In the genomic region with DNA sequence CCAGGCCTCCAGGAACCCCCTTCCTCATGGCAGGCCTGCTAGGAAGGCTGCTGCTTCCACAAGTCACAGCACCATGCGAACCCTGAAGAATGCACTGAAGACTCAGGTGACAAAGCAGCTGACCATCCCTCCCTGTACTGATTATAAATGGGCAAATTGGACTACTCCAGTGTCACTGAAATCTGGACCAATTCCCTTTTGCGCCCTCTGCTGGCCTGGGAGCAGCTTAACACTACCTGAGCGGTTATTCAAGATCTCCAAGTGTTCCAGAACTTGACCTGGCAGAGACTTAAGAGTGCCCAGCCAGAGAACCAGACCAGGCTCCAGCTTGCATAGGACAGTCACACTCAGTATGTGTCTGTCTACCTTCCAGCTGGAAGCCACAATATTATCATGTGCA, we compare ENCODE assay signal across 9 mouse cellular contexts. TPM values are rescaled to one million over a fixed set of nuclear protein-coding genes. Genes with fewer than 3 reads are reported as not detected.
DNase-seq lines count a peak whose midpoint lies in the region; ATAC-seq and TF ChIP-seq lines count a peak whose summit lies in the region.
"Had no signal": no experiment of that assay in that cellular context is flagged by ENCODE, and none has a peak within 500 bp of the region (broad histone marks: within the 10 kb centered on the region; RNA-seq: fewer than 3 reads in every experiment).

No protein-coding gene starts in this region.

- no peaks in the 10 kb centered on the region for H3K4me1 ChIP-seq in bone marrow, adult 2 months (ENCODE audit: control insufficient read depth, insufficient read depth, low read length)
- no peaks in the 10 kb centered on the region for H3K4me1 ChIP-seq in embryonic facial prominence, embryonic 14.5 days (ENCODE audit: control insufficient read depth, insufficient read depth, low read length)
- no peaks in the 10 kb centered on the region for H3K4me1 ChIP-seq in hindbrain, postnatal 0 days (ENCODE audit: insufficient read depth, low read length)
- no peaks in the 10 kb centered on the region for H3K4me1 ChIP-seq in limb, embryonic 14.5 days (ENCODE audit: control insufficient read depth, insufficient read depth, low read length)

- no peak overlapping the region for H3K4me3 ChIP-seq in bone marrow, adult 2 months (replicated peaks; ENCODE audit: control insufficient read depth, low read depth, low read length)
- no peak overlapping the region for H3K4me3 ChIP-seq in embryonic facial prominence, embryonic 14.5 days (ENCODE audit: low read depth, low read length)
- no peak overlapping the region for H3K4me3 ChIP-seq in hindbrain, postnatal 0 days (ENCODE audit: low read length)
- H3K4me3 ChIP-seq in limb, embryonic 14.5 days (replicated peaks; ENCODE audit: low read length), result no peak overlapping the region
- H3K4me3 ChIP-seq: myocyte had no signal

- H3K4me2 ChIP-seq in embryonic facial prominence, embryonic 14.5 days (ENCODE audit: low read depth, low read length), result no peak overlapping the region
- H3K4me2 ChIP-seq in hindbrain, postnatal 0 days (ENCODE audit: low read depth, low read length), result no peak overlapping the region
- H3K4me2 ChIP-seq in limb, embryonic 14.5 days (replicated peaks; ENCODE audit: low read depth, low read length, severe bottlenecking), result no peak overlapping the region

- no peak overlapping the region for H3K27ac ChIP-seq in bone marrow, adult 2 months (ENCODE audit: control insufficient read depth, insufficient read depth, low read depth, low read length, poor library complexity)
- no peak overlapping the region for H3K27ac ChIP-seq in embryonic facial prominence, embryonic 14.5 days (replicated peaks; ENCODE audit: low read depth, low read length)
- no peak overlapping the region for H3K27ac ChIP-seq in hindbrain, postnatal 0 days
- H3K27ac ChIP-seq in limb, embryonic 14.5 days (replicated peaks; ENCODE audit: low read depth, low read length), result no peak overlapping the region

- H3K27me3 ChIP-seq in embryonic facial prominence, embryonic 14.5 days (replicated peaks; ENCODE audit: control insufficient read depth, insufficient read depth, low read length), result no peaks in the 10 kb centered on the region
- no peaks in the 10 kb centered on the region for H3K27me3 ChIP-seq in hindbrain, postnatal 0 days (ENCODE audit: insufficient read depth, low read length)
- H3K27me3 ChIP-seq in limb, embryonic 14.5 days (ENCODE audit: control insufficient read depth, insufficient read depth, low read length), result no peaks in the 10 kb centered on the region

- no peak overlapping the region for H3K9ac ChIP-seq in embryonic facial prominence, embryonic 14.5 days (ENCODE audit: low read depth, low read length)
- H3K9ac ChIP-seq in hindbrain, postnatal 0 days (replicated peaks; ENCODE audit: low read length), result no peak overlapping the region
- H3K9ac ChIP-seq in limb, embryonic 14.5 days (ENCODE audit: low read depth, low read length, severe bottlenecking), result no peak overlapping the region

- 0 out of 2 replicates have a peak, but pooled peaks have one; percentile 41 for ATAC-seq in embryonic facial prominence, embryonic 14.5 days (ENCODE audit: low read depth)
- ATAC-seq in hindbrain, postnatal 0 days, result peak; percentile 62; the same call in 1 of the 2 replicates
- ATAC-seq in limb, embryonic 14.5 days (ENCODE audit: low FRiP score, low read depth), result 0 out of 2 replicates have a peak, but pooled peaks have one; percentile 19

- TF ChIP-seq POLR2A in bone marrow, adult 2 months (IDR thresholded peaks at IDR 0.05; ENCODE audit: borderline replicate concordance, control insufficient read depth, low read depth, low read length), result no peak
- no peak for TF ChIP-seq POLR2A in limb, embryonic 14.5 days (IDR thresholded peaks at IDR 0.05; ENCODE audit: borderline replicate concordance, extremely low read depth, insufficient read depth, insufficient read length)

- peak; percentile 67 to 71 for DNase-seq in left cerebral cortex, adult 18-20 months (ENCODE audit: low spot score in 2 of 2)
- no peak for DNase-seq in left cerebral cortex, adult 8-10 months (ENCODE audit: low spot score in 2 of 2)
- peak; percentile 82 for DNase-seq in embryonic facial prominence, embryonic 14.5 days (ENCODE audit: low spot score)
- DNase-seq in hindbrain, postnatal 0 days (ENCODE audit: low spot score), result peak; percentile 88
- DNase-seq in limb, embryonic 14.5 days (ENCODE audit: low spot score), result peak; percentile 66
- DNase-seq in ovary, postnatal 10 days (ENCODE audit: low spot score), result peak; percentile 42
- peak; percentile 70 for DNase-seq in thymus, postnatal 25 days

- TF ChIP-seq CTCF in bone marrow, adult 2 months (IDR thresholded peaks at IDR 0.05; ENCODE audit: control insufficient read depth, insufficient read depth, low read length), result peak; percentile 77
- peak; percentile 88 for TF ChIP-seq CTCF in hindbrain, postnatal 0 days (IDR thresholded peaks at IDR 0.05; ENCODE audit: low read depth)

- H3K9me3 ChIP-seq in embryonic facial prominence, embryonic 14.5 days (ENCODE audit: control insufficient read depth, low read length), result no peaks in the 10 kb centered on the region
- H3K9me3 ChIP-seq in hindbrain, postnatal 0 days (ENCODE audit: low read length), result no peaks in the 10 kb centered on the region
- H3K9me3 ChIP-seq in limb, embryonic 14.5 days (ENCODE audit: control insufficient read depth, low read length), result no peaks in the 10 kb centered on the region

- WGBS in bone marrow, adult 2 months, result 29% methylated on average over 3 of the region's 3 CpGs
- 20% methylated on average over 3 of the region's 3 CpGs for WGBS in embryonic facial prominence, embryonic 14.5 days
- WGBS in hindbrain, postnatal 0 days, result 25% methylated on average over 3 of the region's 3 CpGs
- WGBS in limb, embryonic 14.5 days, result 25% methylated on average over 3 of the region's 3 CpGs

- H3K36me3 ChIP-seq in embryonic facial prominence, embryonic 14.5 days (ENCODE audit: control insufficient read depth, insufficient read depth, low read length), result peaks cover 72% of the 10 kb centered on the region
- peaks cover 45% of the 10 kb centered on the region for H3K36me3 ChIP-seq in hindbrain, postnatal 0 days (ENCODE audit: insufficient read depth, low read length)
- peaks cover 57% of the 10 kb centered on the region for H3K36me3 ChIP-seq in limb, embryonic 14.5 days (ENCODE audit: control insufficient read depth, insufficient read depth, low read length)

RNA-seq across cellular contexts. Expression of a gene that starts 14.8 kb away (rescaled TPM):
- 100 to 1,000 TPM; 132 to 133 TPM for total RNA-seq in left cerebral cortex, adult 18-20 months (2021)
- 100 to 1,000 TPM; 113 to 125 (median 122) TPM for total RNA-seq in left cerebral cortex, adult 8-10 months (2022)
- polyA plus RNA-seq in bone marrow, adult 2 months (2011; ENCODE audit: insufficient read depth, insufficient read length, low replicate concordance, missing spikeins), result 11.7 and 29.8 TPM in 2 replicates
- 31.1 and 33.4 TPM in 2 replicates for polyA plus RNA-seq in embryonic facial prominence, embryonic 14.5 days (2014; fragmentation: Nextera tagmentation; extraction: Ambion mirVana)
- total RNA-seq in hindbrain, postnatal 0 days (2014; rRNA removed), result 47.3 and 58.0 TPM in 2 replicates
- polyA plus RNA-seq in hindbrain, postnatal 0 days (2015; fragmentation: Nextera tagmentation; extraction: Ambion mirVana), result 68.6 and 71.6 TPM in 2 replicates
- 33.4 and 33.7 TPM in 2 replicates for polyA plus RNA-seq in limb, embryonic 14.5 days (2012; rRNA removed)
- polyA plus RNA-seq in limb, embryonic 14.5 days (2014; fragmentation: Nextera tagmentation; extraction: Ambion mirVana), result 35.2 and 37.1 TPM in 2 replicates

RNA-seq across cellular contexts. Expression of a gene that starts 21.7 kb away (rescaled TPM):
- total RNA-seq in left cerebral cortex, adult 18-20 months (2021), result 10 to 100 TPM; 43.0 to 49.4 TPM
- total RNA-seq in left cerebral cortex, adult 8-10 months (2022), result 10 to 100 TPM; 30.4 to 48.8 (median 44.5) TPM
- 49.3 and 59.7 TPM in 2 replicates for polyA plus RNA-seq in bone marrow, adult 2 months (2011; ENCODE audit: insufficient read depth, insufficient read length, low replicate concordance, missing spikeins)
- 64.8 and 68.3 TPM in 2 replicates for polyA plus RNA-seq in embryonic facial prominence, embryonic 14.5 days (2014; fragmentation: Nextera tagmentation; extraction: Ambion mirVana)
- total RNA-seq in hindbrain, postnatal 0 days (2014; rRNA removed), result 23.9 and 26.5 TPM in 2 replicates
- polyA plus RNA-seq in hindbrain, postnatal 0 days (2015; fragmentation: Nextera tagmentation; extraction: Ambion mirVana), result 40.0 and 46.8 TPM in 2 replicates
- 84.5 and 86.9 TPM in 2 replicates for polyA plus RNA-seq in limb, embryonic 14.5 days (2012; rRNA removed)
- polyA plus RNA-seq in limb, embryonic 14.5 days (2014; fragmentation: Nextera tagmentation; extraction: Ambion mirVana), result 70.9 and 76.1 TPM in 2 replicates

RNA-seq across cellular contexts. Expression of a gene that starts 50.0 kb away (rescaled TPM):
- total RNA-seq in left cerebral cortex, adult 18-20 months (2021), result 10 to 100 TPM; 79.4 to 88.4 TPM
- 10 to 100 TPM; 66.7 to 90.2 (median 78.9) TPM for total RNA-seq in left cerebral cortex, adult 8-10 months (2022)
- 91.2 and 155 TPM in 2 replicates for polyA plus RNA-seq in bone marrow, adult 2 months (2011; ENCODE audit: insufficient read depth, insufficient read length, low replicate concordance, missing spikeins)
- 99.5 and 106 TPM in 2 replicates for polyA plus RNA-seq in embryonic facial prominence, embryonic 14.5 days (2014; fragmentation: Nextera tagmentation; extraction: Ambion mirVana)
- total RNA-seq in hindbrain, postnatal 0 days (2014; rRNA removed), result 31.1 and 39.9 TPM in 2 replicates
- polyA plus RNA-seq in hindbrain, postnatal 0 days (2015; fragmentation: Nextera tagmentation; extraction: Ambion mirVana), result 112 and 136 TPM in 2 replicates
- polyA plus RNA-seq in limb, embryonic 14.5 days (2012; rRNA removed), result 76.3 and 120 TPM in 2 replicates
- 113 and 124 TPM in 2 replicates for polyA plus RNA-seq in limb, embryonic 14.5 days (2014; fragmentation: Nextera tagmentation; extraction: Ambion mirVana)

RNA-seq across cellular contexts. Expression of a gene that starts 50.3 kb away (rescaled TPM):
- total RNA-seq in left cerebral cortex, adult 18-20 months (2021), result 1 to 10 TPM in 1 of 2 experiments, under 1 TPM in 1; 0.89 to 1.1 TPM
- total RNA-seq in left cerebral cortex, adult 8-10 months (2022), result 1 to 10 TPM in 1 of 4 experiments, under 1 TPM in 3; 0.48 to 1.4 (median 0.74) TPM
- 34.2 and 35.7 TPM in 2 replicates for polyA plus RNA-seq in bone marrow, adult 2 months (2011; ENCODE audit: insufficient read depth, insufficient read length, low replicate concordance, missing spikeins)
- 24.1 and 26.0 TPM in 2 replicates for polyA plus RNA-seq in embryonic facial prominence, embryonic 14.5 days (2014; fragmentation: Nextera tagmentation; extraction: Ambion mirVana)
- 7.1 and 23.1 TPM in 2 replicates for total RNA-seq in hindbrain, postnatal 0 days (2014; rRNA removed)
- polyA plus RNA-seq in hindbrain, postnatal 0 days (2015; fragmentation: Nextera tagmentation; extraction: Ambion mirVana), result 4.1 and 6.9 TPM in 2 replicates
- polyA plus RNA-seq in limb, embryonic 14.5 days (2012; rRNA removed), result 30.6 and 31.2 TPM in 2 replicates
- polyA plus RNA-seq in limb, embryonic 14.5 days (2014; fragmentation: Nextera tagmentation; extraction: Ambion mirVana), result 26.0 and 30.2 TPM in 2 replicates

Comparison
In these comparisons a context has a peak if more than half of its experiments do, and no peak if none do; other contexts are left out.
1. DNase-seq: peak in left cerebral cortex, adult 18-20 months (2 of 2), embryonic facial prominence, embryonic 14.5 days (single experiment), hindbrain, postnatal 0 days (single experiment), limb, embryonic 14.5 days (single experiment), ovary, postnatal 10 days (single experiment) and thymus, postnatal 25 days (single experiment); none in left cerebral cortex, adult 8-10 months (0 of 2).
2. Peak in every context shown above with its lines, with median percentiles within 50 percentile points of each other: ATAC-seq.